Mouse (Mus musculus): Measurements from ENCODE around the gene Dusp18.
"Not testable (repeated sequence)": the region's sequence is repeated elsewhere in the genome, so short reads cannot be mapped to it uniquely, and the experiment has no call there.

The Dusp18 gene

DNA sequence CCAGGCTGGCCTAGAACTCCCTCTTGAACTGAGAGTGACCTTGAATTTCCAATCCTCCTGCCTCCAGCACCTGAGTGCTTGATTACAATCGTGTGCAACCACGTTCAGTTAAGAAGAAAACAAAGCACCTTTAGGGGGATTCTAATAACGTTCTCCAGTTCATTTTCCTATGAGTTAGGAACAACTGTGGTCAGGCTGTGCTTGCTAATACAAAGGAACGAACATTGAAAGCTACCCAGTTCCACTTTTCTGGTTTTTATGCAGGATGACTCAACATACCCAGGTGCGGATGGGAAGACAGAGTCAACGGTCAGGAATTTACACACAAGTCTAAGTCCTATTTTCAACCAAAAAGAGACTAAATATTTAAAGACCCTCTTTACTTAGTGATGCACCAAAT, 1.1 kb upstream of the Dusp18 start:
- DNase-seq (ENCODE audit: low spot score in 2 of 2) = no peak

DNA sequence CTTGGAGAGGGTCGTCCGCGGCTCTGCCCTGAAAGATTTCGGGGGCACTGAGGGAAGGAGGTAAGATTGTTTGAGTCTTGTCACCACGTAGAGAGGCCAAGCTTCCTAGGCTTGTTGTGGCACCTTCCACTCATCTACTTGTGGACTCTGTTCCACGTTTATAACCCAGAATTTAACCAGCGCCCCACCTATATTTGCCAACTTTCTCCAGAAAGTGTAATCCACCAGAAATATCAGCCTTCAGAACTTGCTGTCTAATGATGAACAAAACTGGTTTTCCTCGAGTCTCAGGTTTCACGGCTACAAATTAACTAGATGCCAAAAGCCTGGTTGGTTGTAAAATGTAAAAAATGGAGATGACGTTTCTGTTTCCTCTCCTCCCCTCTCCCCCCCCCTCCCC, 418 bp downstream of the Dusp18 start:
- DNase-seq (ENCODE audit: low spot score in 2 of 2) = no peak

DNA sequence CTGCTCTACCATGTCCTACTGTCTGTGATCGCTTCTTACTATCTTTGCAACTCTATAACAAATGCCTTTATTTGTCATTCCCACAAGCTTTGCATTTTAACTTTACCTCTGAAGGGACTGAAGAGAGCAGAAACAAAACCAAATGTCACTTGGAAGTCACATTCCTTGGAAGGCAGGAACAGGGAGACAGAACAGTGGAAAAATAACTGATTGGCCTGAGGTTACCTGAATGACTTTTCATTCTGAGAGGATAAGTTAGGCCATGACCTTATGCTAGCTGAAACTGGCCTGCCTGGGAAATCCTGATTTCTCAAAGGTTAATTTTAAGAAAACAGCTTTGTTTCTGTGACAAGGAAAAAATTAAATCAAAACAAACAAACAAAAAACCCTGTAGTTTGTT, 893 bp downstream of the Dusp18 start:
- DNase-seq (ENCODE audit: low spot score in 2 of 2) = no peak

DNA sequence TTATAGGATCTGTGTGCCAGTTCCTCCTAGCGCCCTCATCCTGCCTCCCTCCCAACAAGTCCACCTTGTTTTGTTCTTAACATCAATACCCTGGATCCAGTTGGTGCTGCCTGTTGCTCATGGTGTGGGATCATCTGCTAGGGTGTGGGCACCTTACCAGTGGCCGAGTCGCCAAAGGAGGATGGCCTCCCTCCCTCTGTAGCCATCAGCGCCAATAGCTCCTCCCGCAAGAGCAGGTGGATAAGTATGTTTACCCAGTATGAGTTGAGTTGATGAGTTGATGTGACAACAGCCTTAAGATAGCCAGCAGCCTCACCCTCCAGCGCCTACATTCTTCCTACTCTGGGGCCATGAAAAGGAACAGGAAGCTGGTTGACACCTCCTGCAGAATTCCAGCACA, 5.3 kb downstream of the Dusp18 start:
- DNase-seq (ENCODE audit: low spot score in 2 of 2) = no peak

DNA sequence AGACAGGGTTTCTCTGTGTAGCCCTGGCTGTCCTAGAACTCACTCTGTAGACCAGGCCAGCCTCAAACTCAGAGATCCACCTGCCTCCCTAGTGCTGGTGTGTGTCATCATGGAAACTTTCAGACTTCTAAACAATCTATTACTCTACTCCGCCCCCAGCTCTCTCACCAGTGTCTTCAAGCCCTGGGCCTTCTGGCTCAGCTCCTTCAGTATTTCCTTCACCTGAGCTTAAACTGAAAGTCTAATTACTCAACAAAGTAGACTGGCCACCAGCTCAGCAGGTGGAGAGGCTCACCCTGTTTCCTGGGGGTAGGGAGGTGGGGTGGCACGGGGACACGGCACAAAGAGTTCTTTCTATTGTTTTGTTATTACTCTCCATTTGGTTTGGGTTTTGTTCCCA, 7.5 kb downstream of the Dusp18 start:
- DNase-seq (ENCODE audit: low spot score in 2 of 2) = no peak

DNA sequence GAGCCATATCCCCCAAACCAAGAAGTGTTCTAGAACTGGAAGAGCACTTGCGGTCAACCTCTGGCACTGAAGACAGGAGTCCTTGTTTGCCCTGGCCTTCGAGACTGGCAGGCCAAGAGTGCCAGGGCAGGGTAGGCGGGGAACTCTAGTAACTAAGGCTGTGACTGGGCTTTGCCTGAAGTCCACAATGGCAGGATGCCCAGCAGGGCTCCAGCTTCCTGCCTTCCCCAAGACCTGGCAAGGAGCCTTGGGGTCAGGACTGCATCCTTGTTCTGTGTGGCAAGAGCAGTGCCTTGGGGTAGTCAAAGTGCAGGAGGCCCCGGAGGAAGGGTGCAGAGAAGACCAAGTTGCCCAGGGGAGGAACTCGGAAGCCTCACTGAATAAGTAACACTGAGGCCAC, 8.0 kb downstream of the Dusp18 start:
- DNase-seq (ENCODE audit: low spot score in 2 of 2) = no peak

DNA sequence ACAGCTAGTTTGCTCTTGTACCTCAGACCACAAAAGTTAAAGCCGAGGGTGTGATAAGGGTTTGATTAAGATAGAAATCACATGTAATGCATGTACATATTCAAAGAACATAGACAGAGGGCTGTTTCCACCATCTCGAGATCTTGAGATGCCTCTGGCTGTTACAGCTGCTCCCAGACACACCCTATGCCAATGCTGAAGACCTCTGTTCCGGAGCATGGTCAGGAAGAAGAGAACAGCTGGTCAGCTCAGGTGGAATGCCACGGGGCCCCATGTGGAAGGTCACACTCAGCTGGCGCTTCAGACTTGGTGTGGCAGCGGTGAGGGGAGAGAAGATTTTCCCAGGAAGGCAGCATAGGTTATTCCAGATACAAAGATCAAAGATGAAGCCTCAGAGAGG, 9.6 kb downstream of the Dusp18 start:
- DNase-seq (ENCODE audit: low spot score in 2 of 2) = no peak

DNA sequence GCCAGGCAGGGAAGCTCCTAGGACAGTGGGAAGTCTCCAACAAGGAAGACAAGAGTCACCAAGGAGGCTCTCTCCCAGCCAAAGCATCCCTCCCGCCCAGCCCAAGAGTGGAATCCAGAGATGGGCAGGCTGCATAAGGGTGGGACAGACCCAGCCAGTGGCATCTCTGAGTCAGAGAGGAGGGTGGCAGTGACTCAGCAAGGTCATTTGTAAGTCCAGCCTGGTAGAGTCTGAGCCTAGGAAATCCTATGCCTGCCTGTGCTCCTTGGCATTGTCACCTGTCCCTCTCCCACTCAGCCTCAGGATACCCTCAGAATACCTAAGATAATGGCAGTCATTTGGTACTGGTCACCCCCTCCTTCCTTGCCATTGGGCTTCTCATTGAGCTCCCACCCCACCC, 10.4 kb downstream of the Dusp18 start:
- DNase-seq (ENCODE audit: low spot score in 2 of 2) = no peak

DNA sequence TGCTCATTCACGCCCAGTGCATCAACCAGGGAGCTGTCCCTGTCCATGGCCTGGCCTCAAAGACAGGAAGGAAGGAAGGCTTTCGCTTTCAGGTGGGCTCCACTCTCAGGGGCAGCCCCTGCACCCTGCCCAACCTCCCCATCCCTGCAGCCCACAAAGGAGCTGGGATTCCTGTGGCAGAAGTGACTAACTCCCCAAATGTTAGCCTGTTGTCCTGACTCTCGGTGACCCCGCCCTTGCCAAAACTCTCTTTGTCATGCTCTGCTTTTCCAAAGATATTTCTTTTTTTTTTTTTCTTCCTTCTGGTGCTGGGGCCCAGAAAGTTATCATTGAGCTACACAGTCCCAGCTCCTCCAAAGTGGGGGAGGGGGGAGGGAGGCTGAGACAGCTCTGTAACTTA, 14.2 kb downstream of the Dusp18 start:
- no peak for DNase-seq (ENCODE audit: low spot score in 2 of 2)

DNA sequence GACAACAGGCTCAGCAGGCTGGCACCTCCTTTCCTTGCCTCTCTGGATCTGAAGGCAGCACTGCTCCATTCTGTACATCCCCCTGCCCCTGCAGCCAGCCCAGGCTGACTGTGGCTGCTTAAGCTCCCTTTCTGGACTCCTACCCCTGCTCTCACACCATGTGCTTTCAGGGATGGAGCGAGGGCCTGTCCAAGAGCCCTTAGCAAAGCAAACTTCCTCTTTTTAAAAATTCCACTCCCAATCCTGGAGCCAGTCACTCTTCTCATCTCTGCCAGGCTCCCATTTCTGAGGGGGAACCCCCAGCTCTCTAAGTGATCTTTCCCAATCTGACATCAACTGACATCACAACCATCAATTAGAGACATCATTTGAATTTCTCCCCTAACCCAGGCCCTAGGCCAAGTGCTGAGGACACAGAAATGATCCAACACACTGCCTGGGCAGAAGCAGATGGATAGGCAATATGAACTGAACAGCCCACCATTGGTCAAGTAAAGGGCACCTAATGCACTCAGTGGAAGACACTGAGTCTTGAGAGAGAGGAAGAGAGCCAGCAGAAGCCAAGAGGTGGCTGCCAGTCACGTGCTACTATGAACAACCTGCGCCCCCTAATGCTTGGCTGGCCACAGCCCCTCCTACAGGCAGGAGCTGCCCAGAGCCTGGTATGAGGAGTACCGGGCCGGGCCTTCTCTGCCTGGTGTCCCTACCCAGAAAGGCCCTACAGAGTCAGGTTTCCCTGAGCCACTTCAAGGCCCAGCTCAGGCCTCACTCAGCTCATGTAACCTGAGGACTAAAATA, 15.7 kb downstream of the Dusp18 start:
- DNase-seq (ENCODE audit: low spot score in 2 of 2) = no peak

DNA sequence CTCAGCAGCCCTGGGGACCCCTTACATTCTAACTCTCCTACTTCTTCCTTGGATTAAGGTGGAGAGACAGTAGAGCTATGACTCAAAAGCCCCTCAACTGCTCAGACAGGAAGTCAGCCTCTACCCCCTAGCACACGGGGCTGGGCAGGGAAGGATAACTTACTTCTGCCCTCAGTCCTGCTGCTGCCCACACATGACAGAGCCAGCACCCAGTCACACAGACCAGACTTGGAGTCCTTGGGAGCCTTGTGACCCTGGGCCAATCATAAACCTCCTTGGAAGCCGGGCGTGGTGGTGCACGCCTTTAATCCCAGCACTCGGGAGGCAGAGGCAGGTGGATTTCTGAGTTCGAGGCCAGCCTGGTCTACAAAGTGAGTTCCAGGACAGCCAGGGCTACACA, 16.4 kb downstream of the Dusp18 start:
- not testable (repeated sequence) for DNase-seq (ENCODE audit: low spot score in 2 of 2)

DNA sequence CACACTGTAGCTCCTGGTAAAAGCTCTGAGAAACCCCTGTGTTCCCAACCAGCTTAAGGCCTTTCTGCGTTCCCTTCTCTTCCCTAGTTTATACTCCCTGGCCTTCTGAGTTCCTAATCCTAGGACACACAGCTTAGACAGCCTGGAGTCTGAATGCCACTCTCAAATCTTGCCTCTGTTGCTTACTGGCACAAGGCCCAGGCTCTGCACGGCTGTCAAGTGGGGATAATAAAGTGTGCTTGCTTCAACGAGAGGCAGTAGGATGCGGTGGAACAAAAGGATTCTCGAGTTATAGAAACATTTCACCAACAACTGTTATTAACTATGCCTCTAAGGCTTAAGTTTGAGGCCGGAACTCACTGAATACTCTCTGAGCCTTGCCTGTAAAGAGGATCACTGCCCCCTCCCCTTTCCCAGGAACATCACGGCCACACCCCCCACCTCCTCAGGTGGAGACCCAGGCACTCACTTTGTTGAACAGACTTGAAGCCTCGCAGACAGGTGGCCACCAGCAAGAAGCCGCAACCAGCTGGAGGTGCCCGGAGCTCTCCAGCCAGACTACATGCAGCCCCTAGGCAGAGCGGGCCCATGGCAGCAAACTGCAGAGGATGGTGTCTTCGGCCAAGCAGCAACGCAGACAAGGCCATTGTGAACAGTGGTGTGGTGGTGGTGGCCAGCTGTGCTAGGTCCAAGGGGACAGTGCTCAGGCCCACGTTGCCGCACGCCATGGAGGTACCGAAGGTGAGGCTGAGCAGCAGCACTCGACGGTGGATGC, 17.2 kb downstream of the Dusp18 start:
- DNase-seq (ENCODE audit: low spot score in 2 of 2) = no peak

DNA sequence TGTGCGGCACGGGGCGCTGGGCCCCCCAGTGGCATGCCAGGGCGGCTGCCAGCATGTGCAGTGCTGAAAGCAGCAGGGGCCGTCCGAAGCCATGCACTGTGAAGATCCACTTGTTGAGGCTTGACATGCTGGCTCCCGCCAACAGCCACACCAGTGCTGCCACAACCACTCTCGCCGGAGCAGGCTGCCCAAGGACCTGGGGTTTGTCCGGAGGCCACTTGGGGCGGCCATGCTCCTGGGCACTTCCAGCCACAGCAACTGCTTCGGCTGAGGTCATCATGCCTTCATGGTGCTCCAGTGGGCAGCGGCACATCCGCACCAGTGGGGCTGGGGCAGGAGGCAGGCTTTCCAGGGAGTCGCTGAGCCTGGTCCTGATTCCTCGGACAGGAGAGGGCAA, 17.8 kb downstream of the Dusp18 start:
- peak in 1 of 2 experiments; percentile 26 for DNase-seq (ENCODE audit: low spot score in 2 of 2)

DNA sequence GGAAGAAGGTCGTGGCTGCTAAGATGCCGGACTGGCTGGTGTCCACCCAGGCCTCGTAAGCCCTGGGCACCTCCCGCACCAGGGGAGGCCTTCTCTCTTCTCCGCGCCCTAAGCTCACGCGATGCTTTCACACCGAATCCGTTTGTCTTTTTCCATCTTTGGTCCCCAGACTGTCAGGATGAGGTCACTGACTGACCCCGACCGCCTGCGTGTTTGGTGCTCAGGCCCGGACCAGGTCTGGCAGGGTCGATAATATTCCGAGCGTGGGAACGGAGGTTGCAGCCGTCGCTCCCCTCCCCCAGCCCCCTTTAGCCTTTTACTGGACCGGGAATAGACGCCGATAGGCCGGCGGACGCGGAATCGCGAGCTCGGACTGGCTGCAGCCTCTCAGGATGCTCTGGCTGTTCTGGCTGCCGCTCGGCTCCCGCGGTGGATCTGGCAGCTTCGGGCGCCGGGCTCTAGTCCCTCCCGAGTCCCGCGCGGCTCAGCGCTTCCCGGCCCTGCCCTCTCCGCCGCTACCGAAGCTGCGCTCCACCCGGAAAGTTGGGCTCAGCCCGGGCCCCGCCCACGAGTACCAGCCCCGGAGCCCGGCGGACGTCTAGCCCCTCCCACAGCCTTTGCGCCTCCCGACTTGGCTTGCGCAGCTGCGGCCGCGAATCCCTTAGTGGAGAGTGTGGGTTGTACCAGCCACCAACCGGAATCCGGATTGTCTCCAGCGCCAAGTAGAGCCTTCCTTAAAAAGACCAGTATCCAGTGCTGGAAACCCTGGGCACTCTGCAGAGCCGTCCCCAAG, 18.5 kb downstream of the Dusp18 start:
- peak; percentile 55 to 66 for DNase-seq (ENCODE audit: low spot score in 2 of 2)

DNA sequence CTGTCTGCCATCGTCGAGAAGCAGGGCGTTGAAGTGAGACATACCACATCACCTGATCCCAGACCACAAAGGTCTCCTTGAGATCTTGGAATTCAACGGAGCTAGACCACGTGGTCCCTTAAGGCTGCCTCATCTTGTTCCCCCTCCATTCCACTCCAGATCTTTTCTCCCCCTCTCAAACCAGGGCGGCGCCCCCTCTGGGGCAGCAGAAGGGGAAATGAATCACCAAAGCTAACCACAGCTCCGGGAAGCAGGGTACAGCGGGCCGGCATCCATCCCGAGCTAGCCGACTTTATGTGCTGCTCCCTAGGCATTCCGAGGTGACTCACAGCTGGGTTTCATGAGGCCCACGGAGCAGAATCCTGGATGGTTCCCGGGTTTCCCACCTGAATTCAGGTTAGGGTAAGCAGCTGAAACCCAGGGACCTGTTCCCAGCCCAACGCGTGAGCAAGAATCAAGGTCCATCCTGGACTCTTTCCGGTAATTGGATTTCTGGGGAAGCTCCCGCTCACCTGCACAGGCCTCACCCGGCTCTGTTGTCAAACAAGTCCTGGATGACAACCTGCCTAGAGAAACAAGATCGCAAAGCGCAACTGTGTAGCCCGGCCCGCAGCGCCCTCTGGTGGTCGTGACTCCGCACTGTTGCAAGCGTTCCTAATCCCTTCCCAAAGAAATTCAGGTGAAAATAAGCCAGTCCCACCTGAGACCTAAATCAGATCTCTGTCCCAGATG, 19.2 kb downstream of the Dusp18 start, which contains the start of gene Slc35e4:
Slc35e4 (minus strand) TSS at position 556 of the 732 bp plus-strand sequence.
- peak; percentile 64 to 77 for DNase-seq (ENCODE audit: low spot score in 2 of 2)

DNA sequence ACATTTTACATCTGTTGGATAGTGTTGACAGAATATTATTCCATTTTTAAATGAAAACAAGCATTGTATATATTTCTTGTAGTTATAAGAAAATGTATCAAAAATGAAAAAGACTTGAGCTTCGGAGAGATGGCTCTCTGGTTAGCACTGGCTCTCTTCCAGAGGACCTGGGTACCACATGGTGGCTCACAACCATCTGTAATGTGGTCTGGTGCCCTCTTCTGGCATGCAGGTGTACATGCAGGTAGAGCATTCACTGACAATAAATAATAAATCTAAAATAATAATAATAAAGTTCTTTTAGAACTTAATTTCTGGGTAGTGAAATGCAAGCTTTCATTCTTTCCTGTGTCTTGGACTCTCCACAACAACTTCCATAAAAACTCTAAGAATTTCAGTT, 23.7 kb downstream of the Dusp18 start:
- DNase-seq (ENCODE audit: low spot score in 2 of 2) = peak in 1 of 2 experiments; percentile 25

DNA sequence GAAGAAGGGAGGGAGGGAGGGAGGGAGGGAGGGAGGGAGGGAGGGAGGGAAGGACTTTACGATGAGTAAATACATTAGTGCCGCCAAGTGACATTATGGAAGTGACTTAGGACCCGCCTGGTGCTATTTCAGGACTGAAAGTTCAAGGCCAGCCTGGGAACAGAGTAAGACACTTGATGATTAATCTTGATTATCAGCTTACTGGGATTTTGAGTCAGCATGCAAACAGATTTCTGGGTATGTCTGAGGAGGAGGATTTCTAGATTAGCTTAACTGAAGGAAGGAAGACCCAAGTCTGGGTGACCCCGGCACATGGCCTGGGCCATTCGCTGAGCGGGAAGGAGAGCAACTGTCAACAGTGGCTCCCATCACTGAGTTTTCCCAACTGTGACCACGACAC, 25.4 kb downstream of the Dusp18 start:
- DNase-seq (ENCODE audit: low spot score in 2 of 2) = no peak

DNA sequence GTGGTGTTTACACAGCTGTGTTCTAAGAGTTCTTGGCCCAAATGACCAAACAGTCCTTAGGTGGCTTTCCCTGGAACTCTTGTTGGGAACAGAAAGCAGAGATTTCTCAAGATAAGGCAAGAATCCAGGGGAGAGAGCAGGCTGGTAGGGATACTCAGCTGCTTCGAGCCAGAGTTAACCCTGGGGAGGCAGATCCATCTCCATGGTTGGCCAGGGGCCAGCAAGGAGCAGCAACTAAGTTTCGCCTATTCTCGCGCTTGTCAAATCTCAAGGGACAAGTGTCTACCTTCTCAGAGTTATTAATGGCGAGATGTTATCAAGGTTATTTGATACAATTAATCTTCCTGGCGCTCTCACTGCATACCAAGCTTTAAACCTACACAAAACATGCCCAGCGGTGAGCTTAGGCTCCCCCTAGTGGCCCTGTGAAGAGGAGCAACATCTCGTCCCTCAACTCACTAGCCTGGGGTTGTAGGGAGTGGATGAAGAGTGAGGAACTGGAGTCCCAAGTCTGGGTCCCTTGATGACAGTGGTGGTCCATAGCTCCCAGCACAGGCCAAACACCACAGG, 26.3 kb downstream of the Dusp18 start:
- DNase-seq (ENCODE audit: low spot score in 2 of 2) = peak; percentile 26 to 50

DNA sequence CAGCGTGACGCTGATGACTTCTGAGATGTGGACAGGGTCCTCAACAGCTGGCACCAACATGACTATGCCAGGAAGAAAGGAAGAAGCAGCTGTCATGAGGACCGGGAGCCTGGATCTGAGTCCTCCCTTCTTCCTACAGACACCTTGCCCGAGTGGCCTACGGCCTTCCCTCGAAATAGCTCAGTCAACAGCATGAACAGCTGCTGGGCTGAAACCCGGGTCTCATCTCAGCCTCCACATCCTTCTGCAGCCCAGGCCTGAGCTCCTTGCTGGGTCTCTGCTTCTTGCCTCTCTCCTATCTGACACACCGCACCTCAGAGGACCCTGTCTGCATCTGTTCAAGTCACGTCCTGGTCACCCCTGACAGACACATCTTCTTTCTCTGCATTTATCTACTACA, 27.1 kb downstream of the Dusp18 start:
- no peak for DNase-seq (ENCODE audit: low spot score in 2 of 2)

DNA sequence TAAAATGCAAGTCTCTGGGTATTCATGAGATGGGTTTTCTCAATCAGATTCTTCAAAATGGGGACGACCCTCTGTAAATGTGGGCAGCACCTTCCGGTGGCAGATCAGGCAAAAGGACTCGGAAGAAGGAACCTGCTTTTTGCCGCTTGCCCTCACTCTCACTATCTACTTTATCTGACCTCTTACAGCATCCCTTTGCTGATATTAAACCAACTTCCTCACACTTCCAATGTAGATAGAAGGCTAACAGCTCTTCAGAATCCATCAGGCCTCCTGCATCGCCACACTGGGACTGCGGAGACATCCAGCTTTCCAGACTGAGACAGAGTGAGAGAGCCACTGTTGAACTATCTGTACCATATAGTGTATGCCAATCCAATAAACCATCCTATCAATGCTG, 27.7 kb downstream of the Dusp18 start:
- no peak for DNase-seq (ENCODE audit: low spot score in 2 of 2)

DNA sequence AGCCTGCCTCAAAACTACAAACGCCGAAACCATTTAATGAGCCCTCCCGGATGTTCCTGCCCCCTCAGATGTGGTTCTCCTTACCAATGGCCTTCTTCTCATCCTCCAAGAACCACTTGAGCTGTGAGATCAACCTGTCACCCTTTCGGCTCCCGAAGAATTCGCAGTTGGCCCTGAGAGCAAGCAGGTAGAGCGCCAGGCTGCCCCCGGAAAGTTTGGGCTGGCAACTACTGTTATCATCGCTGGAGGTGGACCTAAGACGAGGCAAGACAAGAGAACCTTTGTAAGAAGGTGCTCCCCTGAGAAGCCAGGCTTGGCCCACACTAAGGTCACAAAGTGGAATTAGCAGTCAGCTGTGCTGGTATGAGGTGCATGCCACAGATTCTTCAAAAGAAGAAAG, 30.9 kb downstream of the Dusp18 start:
- no peak for DNase-seq (ENCODE audit: low spot score in 2 of 2)
